Mouse (Mus musculus) kidney, postnatal 10 days (tissue): ENCODE data around the gene Gtf2h4.
A peak's percentile ranks its signal among the peaks of the same experiment; 100 is the strongest.

Experiments
- DNase-seq: peaks from one replicate; pipeline ENCODE4 v3.0.0; 2021; ENCODE audit warnings: mixed read lengths

The Gtf2h4 gene

DNA sequence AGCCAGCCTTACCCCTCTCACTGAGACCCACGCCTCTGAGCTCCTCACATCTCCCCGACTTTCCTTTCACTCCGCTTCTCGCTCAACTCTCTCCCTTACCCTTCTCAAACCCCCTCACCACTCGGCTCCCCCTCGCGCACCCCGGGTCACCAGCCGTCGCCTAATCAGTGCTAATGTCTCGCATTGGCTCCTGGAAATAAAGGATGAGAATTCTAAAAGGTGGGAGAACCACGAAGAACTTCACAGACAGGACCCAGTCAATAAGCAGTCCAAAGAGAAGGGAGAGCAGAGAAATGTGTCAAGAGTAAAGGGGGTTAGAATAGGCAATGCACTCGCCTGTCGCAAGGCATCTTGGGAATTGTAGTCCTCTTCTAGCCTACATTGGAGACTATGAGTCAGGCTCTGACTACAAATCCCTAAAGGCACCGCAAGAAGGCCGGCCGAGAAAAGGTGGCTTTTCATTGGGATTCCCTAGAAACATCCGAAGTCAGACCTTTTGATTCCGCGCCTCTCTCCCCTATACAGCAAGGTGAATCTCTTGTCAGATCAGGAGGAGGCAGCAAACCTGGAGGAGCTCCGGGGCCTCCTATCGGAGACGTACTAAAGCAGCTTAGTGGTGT is at the start of gene Gtf2h4:
Gene Gtf2h4, minus strand, starts transcription at position 324 of the 620 bp plus-strand sequence.
- peak; percentile 93 for DNase-seq

DNA sequence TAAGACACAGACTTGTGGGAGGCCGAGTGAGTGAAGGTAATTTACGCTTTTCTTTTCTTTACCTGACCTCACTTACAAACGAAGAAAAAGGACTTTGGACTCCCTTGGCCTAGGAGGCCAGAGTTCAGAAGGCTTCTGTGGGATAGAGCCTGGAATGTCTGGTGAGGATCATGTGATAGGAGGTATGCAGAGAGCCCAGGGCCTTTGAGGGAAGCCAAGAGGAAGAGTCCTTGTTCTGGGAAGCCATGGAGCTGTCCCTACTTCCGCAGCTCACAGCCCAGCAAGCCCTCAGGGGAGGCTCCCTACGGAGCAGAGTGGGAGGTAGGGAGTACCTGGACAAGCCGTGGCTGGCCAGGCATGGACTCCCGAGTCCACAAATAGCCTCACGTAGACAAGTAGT is 48.1 kb upstream of the Gtf2h4 start:
- peak; percentile 54 for DNase-seq

DNA sequence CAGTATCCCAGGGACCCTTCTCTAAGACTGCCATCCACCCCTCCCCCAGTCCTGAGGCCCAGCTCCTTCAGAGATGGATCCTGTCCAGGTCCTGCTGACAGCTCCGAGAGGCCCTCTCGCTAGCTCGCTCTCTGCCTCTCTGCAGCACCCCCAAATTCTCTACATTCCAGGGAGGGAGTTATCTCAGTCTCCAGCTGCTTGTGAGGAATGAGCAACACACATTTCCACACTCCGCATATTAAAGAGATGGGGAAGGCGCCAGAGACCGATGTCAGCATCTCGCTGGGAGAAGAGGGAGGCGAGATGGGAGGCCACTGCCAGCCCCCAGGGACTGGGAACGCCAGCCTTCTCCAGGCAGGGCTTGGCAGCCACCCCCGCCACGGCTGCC is 46.8 kb upstream of the Gtf2h4 start:
- peak; percentile 71 for DNase-seq

DNA sequence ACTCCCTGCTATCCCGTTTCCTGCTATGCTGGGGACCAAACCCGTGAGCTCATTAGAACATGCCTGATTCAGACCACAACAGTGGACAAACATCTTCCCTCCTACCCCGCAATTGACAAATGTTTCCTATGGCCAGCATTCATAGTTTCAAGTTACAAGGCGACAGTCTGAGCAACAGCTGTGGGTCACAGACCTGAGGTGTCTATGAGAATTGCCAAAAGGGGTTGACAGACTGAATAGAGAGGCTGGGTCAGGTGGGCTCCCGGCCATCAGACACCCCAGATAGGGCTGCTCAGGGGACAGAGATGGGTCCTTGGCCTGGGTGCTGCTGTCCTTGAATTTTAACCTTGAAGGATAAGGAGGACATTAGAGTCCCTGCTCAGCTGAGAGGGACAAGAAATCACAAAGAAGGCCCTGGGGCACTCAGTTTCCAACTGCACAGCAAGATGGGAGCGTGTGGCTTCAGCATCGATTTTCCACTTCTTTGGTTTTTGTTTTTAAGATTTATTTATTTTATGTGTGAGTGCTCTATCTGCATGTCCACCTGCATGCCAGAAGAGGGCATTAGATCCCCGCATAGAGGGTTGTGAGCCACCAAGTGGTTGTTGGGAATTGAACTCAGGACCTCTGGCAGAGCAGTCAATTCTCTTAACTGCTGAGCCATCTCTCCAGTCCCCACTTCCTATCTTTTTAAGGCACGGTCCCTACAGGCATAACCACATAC is 46.2 kb upstream of the Gtf2h4 start:
- DNase-seq: no peak

DNA sequence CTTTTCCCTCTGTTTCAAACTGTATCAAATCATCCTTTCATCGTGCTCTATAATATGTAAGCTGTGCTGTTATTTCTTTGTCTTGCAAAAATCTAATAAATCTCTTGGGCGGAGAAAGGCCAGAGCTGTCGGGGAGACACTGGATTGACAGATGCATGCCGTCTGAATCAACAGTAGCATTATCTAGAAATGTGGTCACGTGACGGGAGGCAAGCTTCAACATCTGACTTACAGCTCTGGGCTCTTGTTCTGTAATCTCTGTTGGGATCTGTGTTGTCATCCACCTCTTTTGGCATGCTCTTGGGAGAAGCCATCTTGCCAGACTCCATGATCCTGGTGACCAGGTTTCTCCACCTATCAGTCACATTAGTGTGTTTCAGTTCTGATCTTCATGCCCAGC is 43.5 kb upstream of the Gtf2h4 start:
- no peak for DNase-seq

DNA sequence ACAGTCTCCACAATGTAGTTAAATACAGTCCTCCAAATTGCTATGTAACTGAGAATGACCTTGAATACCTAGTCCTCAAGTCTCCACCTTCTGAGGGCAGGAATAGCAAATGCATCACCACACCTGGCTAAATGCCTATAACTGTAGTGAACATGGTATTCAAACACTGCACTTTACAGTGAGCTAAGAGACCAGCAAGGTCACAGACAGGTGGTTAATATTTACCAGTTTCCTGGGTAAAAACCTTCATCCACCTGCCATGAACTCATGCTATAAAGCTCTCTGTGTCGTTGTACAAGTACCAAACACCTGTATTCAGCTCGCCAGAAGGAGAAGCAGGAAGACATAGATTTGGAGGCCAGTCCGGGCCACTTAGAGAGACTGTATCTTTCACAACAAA is 42.6 kb upstream of the Gtf2h4 start:
- DNase-seq: no peak

DNA sequence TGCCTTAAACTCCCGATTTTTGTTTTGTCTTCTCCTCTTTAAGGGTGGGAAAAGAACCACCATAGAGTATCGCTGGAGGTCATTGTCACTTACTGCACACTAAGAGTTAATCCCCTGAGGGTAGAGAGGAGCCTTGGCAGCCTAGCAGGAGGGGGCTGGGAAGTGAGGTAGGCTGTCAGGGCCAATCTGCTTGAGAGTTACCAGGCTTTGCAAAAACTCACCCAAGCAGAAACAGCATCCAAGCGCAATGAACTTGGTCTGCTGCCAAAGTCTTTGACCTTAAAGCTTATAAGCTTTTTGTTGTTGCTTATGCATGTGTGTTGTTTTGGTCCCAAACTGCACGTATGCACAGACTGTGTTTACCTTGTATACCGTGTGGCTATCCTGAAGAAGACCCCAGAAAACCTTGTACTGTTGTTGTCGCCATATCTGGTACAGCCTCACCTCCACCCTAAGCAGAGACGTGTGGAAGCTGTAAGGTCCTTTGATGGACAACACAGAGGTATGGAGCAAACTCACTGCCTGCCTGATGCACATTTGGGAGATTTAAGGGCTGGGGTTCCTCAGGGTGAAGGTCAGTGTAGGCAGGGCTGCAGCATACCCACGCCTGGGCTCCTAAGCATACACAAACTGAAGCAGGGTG is 37.3 kb upstream of the Gtf2h4 start:
- peak; percentile 79 for DNase-seq

DNA sequence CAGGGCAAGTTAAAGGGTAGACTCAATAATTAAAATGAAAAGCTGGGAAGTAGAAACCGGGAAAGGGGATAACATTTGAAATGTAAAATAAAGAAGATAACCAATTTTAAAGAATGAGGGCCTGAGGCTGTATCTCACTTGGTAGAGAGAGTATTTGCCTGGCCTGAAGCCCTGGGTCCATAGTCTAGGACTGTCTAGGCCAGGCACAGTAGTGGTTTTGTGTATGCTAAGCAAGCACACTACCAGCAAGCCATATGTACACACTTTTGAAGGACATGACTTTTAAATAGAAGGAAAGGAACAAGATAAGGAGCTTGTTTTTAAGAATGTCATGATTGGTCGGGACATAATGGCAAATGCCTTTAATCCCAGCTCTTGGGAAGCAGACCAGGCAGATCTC is 35.1 kb upstream of the Gtf2h4 start:
- DNase-seq: no peak

DNA sequence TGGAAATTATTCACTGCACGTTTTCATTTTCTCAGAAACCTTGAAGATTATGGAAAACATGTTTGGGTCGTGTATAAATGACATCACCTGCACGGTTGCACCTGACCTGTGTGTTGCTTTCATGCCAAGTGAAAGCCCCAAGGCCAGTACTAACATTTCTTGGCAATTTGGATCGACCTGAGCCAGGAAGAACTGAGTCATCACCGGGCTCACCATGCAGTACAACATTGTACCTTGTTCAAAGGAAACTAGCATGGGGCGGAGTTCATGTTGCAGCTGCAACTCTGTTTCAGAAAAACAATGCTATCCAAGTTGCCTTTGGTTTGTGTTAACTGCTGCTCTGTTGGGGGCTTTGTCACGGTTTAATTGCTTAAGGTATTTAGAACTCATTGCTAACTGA is 34.4 kb upstream of the Gtf2h4 start:
- peak; percentile 48 for DNase-seq

DNA sequence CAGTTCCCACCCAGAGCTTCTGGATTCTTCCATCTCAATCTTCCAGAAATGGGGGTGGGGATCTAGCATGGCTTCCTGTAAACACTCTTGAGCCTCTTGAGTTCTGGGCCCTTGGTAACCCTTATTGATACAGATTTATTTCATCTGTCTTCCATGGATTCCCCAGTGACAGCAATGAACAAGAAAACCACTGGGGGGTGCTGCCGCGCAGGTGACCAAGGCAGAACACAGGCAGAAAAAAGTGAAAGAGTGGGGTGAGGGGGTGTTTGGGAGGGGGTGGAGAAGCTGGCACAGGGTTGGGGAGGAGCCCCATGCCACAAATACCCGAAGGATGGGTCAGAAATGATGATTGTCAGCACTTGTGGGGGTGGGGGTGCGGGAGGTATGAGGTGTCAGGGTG is 32.3 kb upstream of the Gtf2h4 start:
- peak; percentile 78 for DNase-seq

DNA sequence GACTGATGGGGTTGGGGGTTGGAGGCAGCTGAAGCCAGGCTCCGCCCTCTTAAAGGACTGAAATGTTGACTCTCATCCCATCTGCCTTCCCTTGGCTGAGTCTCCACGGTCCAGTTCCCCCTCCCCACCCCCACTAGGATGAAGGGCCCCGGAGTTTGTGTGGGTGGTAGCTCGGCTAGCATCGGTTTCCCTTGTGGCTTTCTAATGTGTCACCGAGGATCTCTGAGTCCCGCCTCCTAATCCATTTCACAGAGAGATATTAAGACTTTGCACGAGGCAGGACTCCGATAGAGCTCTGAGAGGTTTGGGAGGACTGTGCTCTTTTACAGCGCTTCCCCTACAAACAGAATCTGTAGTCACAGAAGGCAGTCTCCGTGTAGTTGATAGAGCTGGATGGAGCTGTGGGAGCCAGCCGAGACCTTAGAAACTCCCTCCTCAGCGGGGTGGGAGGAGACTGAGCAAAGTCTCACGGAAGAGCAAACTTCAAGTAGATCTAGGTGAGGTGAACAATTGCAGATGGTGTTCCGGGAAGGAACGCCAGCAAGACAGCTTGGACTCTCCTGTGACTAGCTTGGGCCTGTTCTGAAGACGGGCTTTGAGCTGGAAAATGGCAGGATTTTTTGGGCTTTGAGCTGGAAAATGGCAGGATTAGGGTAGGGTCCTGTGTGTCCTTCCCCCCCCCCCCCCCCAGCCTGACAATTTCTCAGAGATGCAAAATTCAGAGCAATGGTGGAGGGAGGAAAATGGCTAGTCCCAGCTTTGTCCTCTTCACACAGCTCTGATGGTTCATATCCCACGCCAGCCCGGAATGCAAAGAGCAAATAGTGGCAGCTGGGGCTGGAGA is 31.3 kb upstream of the Gtf2h4 start, which contains the start of gene Ddr1:
Gene Ddr1, minus strand, starts transcription at position 1 of the 844 bp plus-strand sequence.
- peak; percentile 76 for DNase-seq

DNA sequence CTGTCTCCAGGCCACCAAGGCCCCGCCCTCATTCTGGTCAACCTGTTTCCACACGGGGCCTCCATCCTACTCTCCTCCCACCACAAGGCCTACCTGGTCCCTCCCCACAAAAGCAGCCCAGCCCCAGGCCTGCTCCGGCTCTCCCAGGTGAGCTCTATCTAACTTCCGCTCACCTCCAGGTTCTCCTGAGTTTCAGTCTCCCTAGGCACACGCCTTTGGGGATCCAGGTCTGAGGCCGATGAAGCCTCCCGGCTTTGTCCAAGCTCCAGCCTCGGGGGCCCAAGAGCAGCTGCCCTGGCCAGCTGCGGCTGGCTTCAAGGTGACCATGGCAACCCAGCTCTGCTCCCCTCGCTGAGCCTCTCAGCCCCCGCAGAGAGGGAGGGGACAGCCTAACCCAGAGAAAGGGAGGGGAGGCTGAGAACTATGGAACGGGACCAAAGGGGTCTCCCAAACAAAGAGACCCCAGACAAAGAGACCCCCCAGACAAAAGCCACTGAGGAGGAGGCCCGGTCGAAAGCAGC is 30.3 kb upstream of the Gtf2h4 start:
- DNase-seq: peak; percentile 66

DNA sequence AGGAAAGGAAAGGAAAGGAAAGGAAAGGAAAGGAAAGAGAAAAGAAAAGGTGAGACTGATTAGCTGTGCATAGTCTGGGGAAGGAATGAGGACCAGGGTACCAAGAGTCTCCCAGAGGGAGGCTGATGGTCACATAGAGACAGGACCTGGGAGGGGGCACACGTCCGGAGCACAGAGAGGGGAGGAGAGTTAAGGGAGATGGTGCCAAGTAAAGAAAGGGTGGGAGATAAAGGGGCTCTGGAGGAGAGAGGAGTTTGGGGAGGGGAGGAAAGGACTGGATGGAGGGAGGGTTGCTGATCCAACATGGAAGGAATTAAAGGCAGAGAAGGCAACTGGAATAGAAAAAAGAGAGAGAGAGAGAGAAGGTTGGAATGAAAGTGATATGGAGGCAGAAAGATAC is 29.5 kb upstream of the Gtf2h4 start:
- DNase-seq: no peak

DNA sequence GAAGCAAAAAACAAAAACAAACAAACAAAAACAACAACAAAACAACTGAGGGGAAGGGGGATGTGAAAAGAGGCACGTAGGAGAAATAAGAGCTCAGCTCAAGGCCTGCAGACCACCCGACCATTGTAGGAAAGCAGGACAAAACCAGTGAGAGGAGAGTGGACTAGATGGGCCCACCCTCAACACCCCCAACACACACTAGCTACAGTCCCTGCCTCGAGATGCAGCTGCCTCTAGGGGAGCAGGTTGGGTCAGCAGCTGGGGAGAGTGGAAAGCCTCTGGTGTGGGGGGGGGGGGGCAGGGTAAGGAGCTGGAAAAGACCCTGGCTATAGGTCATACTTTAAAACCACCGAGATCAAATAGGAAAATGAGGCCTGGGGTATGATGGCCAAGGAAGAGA is 29.1 kb upstream of the Gtf2h4 start:
- no peak for DNase-seq

DNA sequence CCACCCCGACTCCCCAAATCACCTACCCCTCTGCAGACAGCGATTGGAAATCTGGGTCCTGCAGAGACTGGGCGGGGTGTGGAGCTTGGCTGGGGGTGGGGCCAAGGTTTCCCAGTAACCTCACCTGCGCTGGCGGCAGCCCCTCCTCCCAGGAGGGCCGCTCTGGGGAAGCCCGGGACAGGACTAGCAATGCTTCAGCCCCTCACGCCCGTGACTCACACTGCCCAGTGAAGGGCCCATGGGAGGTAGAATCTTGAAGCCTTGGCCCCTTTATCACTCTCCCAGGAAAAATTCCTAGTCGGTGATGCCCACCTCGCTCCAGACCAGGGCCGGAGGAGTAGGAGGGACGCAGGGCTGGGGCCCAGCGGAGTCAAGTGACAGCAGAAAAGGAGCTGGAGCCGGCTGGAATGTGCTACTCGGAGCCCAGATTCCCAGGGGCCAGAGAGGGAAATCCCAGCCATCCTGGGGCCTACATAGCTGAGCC is 28.5 kb upstream of the Gtf2h4 start:
- DNase-seq: peak; percentile 86

DNA sequence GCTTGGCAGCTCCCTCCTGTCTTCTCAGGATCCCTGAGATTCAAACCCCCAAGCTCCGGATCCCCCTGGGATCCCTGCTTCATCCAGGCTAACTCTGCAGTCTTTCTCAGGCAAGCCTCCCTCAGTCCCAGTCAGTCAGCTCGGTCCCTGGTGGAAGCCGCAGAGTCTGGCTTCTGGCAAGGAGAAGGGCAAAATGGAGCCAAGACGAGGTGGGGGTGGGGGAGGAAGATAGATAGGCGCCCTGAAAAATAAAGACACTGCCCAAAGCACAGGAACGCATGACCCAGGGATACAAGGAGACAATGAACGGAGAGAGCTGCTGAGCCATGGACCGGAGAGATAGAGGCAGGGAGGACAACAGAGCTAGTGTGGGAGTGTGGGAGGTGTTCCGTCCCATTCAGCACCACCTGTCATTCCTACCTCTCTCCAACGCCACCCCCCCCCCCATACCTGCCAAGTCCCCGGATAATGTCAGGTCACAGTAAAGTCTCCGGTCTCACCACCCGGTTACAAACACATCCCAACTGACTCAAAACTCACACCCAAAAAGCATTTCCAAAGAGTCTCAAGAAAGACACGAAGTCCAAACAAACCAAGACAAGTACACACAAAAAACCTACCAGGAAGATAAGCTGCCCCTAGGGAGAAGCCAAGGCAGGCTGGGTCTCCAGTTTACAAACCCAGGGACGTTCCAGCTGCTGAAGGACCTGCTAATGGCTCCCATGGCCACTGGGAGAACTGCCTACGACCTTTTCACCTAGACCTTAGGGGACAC is 27.9 kb upstream of the Gtf2h4 start:
- peak; percentile 53 for DNase-seq

DNA sequence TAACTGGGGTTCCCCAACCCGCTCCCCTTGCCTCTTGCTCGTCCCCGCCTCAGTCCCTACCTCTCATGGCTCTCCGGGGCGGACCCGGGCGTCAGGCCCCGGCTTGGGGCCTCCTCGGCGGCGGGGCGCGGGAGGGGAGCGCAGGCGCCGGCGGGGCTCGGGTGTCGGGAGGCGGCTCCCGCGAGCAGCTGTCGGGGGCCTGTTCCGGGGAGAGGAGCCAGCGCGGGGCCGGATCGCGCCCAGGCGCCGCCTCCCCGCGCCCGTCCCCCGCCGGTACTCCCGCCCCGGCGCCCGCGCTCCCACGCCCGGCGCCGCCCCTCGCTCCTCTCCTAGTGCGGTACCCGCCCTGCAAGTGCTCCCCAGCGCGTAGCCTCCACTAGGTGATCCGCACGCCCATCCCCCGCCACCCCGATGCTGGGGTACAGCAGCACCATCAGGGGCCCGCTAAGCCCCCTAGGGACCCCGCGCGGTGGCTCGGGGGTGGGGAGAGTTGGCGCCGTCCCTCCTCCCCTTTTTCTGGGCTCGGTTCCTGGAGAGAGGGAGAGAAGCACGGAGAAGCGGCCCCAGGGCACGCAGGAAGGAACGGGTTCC is 26.9 kb upstream of the Gtf2h4 start:
- peak; percentile 90 for DNase-seq

DNA sequence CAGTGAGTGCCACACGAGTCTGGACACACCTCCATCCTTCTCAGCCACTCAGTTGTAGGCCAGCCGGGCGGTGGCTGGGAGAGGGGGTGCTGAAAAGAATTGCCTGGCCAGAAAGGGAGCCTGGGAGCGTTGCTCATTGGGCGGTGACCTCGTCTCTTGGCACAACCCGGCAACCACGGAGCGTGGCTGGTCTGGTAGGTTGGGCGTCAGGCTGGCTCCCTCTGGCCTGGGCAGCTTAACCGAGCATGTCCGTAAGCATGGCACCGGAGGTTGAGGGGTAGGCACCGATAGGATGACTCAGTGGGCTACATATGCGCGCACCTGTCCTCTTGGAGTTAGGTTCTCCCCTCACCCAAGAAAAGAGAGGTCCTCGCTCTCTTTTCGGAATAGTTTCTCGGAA is 26.4 kb upstream of the Gtf2h4 start:
- DNase-seq: peak; percentile 85

DNA sequence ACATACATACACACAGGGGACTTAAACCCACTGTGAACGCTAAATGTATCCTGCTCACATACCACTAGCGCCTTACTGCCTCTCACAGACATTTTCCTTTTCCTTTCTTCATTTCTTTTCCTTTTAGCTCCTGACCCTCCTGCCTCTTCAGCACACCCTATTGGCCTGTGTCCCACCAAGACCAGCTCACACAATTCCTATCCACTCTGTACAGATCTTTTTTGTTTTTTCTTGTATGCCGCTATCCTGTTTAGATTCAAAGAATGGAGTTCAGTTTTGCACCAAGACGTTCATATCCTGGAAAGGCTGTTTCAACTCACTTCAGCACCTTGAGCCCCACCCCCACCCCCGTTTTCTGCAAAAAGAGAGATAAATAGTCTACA is 25.0 kb upstream of the Gtf2h4 start:
- no peak for DNase-seq

DNA sequence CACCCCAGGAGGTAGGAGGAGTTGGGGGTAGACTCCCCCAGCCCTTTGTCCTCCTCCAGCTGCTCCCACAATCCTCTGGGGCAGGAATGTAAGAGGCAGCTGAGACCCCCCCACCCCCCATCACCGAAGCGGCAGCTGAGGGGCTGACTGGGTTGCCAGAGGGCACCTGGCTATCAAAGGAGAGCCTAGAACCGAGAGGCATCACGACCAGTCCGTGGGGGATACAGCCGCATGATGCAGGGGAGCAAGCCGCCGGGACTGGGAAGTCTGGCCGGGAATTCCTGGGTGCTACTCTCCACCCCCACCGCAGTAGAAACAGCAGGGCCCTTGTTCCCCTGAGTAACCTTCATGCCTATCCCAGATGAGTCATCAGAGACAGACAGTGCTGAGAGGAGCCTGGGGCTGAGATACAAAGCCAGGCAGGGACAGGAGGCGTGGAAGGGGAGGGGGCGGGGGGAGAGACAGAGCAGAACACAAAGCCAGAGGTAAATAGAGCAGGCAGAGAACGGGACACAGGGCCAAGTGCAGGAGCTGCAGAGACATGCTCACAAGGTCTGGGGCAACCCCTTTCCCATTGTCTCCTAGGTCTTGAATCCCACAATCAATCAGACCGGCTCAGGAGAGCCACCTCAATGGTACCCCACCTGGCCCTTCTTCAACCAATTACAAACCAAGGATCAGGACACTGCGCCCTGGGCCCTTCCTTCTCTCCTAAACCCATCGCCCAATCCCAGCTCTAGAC is 24.4 kb upstream of the Gtf2h4 start:
- DNase-seq: peak; percentile 56

DNA sequence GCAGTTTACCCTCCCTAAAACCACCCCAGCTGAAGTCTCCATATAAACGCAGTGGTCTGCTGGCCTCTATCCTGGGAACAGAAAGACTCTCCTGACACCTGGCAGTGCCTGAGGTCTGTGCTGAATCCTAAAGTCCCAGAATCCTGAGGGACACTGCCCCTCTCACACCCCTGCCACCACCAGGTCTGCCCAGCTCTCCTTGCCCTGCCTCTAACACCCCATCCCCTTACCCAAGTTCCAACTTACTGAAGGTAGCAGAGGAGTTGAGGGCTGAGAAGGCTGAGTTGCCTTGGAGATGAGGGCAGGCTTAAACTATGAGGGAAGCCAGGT is 23.9 kb upstream of the Gtf2h4 start:
- no peak for DNase-seq
